Mouse (Mus musculus): ENCODE measurements at regions not wholly inside any gene's neighbourhood (a gene's known extent, or its start where the extent isn't known, plus 50 kb on each side); places are given as distances from the start of the nearest gene placed in this dataset.

- no peak for DNase-seq
These were observed 390.0 kb downstream of the Plk2 start for GRCm38 (mm10) chr13:110784822-110785221.

- DNase-seq = no peak
These were observed 403.5 kb downstream of the Plk2 start for GRCm38 (mm10) chr13:110798313-110798712.

GRCm38 (mm10) chr13:110802841-110803240 is 408.0 kb downstream of the Plk2 start:
- no peak for DNase-seq

GRCm38 (mm10) chr13:110812401-110812800 is 417.6 kb downstream of the Plk2 start:
- no peak for DNase-seq

- no peak for DNase-seq
These were observed 419.2 kb downstream of the Plk2 start for GRCm38 (mm10) chr13:110814066-110814465.

- no peak for DNase-seq
These were observed 424.5 kb downstream of the Plk2 start for GRCm38 (mm10) chr13:110819301-110819862.

- DNase-seq = no peak
These were observed 429.9 kb upstream of the Actbl2 start for GRCm38 (mm10) chr13:110824878-110825277.

GRCm38 (mm10) chr13:110832442-110832841 is 422.4 kb upstream of the Actbl2 start:
- no peak for DNase-seq

GRCm38 (mm10) chr13:110836936-110837335 is 417.9 kb upstream of the Actbl2 start:
- no peak for DNase-seq

- no peak for DNase-seq
These were observed 412.9 kb upstream of the Actbl2 start for GRCm38 (mm10) chr13:110841949-110842348.

GRCm38 (mm10) chr13:110845695-110846094 is 409.1 kb upstream of the Actbl2 start:
- peak; percentile 62 for DNase-seq

- no peak for DNase-seq
These were observed 401.7 kb upstream of the Actbl2 start for GRCm38 (mm10) chr13:110852996-110853727.

- DNase-seq = no peak
These were observed 400.6 kb upstream of the Actbl2 start for GRCm38 (mm10) chr13:110854213-110854612.

GRCm38 (mm10) chr13:110865902-110866512 is 388.8 kb upstream of the Actbl2 start:
- no peak for DNase-seq

GRCm38 (mm10) chr13:110866713-110867112 is 388.1 kb upstream of the Actbl2 start:
- DNase-seq = no peak

GRCm38 (mm10) chr13:110871125-110871775 is 383.6 kb upstream of the Actbl2 start:
- no peak for DNase-seq

GRCm38 (mm10) chr13:110871776-110872135 is 383.1 kb upstream of the Actbl2 start:
- DNase-seq = no peak

GRCm38 (mm10) chr13:110881573-110881972 is 373.2 kb upstream of the Actbl2 start:
- DNase-seq = no peak

GRCm38 (mm10) chr13:110882173-110882572 is 372.6 kb upstream of the Actbl2 start:
- no peak for DNase-seq

- DNase-seq = no peak
These were observed 372.1 kb upstream of the Actbl2 start for GRCm38 (mm10) chr13:110882661-110883172.

- DNase-seq = peak; percentile 28
These were observed 360.9 kb upstream of the Actbl2 start for GRCm38 (mm10) chr13:110893909-110894308.

GRCm38 (mm10) chr13:110895349-110895748 is 359.5 kb upstream of the Actbl2 start:
- DNase-seq = no peak

GRCm38 (mm10) chr13:110895900-110896299 is 358.9 kb upstream of the Actbl2 start:
- DNase-seq = no peak
